Mouse (Mus musculus) spleen, adult 2 months (tissue): ENCODE results near the gene Fxr1.

Source experiments
- CTCF ChIP-seq: fragments of 200-500 bp; IDR thresholded peaks from 2 replicates; pipeline ENCODE4 v1.5.1; 2011; ENCODE audit warnings: mild to moderate bottlenecking, inconsistent platforms; ENCODE audit not compliant: insufficient read depth, insufficient read length, insufficient replicate concordance; ENCODE audit errors: extremely low read depth
- POLR2A ChIP-seq: fragments of 200-500 bp; IDR thresholded peaks from 2 replicates; pipeline ENCODE4 v1.6.1; 2011; ENCODE audit warnings: low read depth, low read length, inconsistent platforms

- TF ChIP-seq CTCF (no peak), POLR2A (no peak)
These were observed 14.1 kb downstream of the Fxr1 start for GRCm38 (mm10) chr3:34033720-34034364.
